Mouse (Mus musculus) ovary, adult 18-20 months (tissue): ENCODE results near the gene Gm28539.
"Not testable (repeated sequence)": the region's sequence is repeated elsewhere in the genome, so short reads cannot be mapped to it uniquely, and the experiment has no call there.

ENCODE experiments used
- DNase-seq: peaks from one replicate; pipeline ENCODE4 v3.0.0; 2022; ENCODE audit warnings: low spot score, mixed read lengths

Gene Gm28539

GRCm38 (mm10) chr16:18969420-18970128 lies 133.2 kb downstream of the Gm28539 start:
- no peak for DNase-seq

- no peak for DNase-seq
These were observed 134.5 kb downstream of the Gm28539 start for GRCm38 (mm10) chr16:18970837-18971236.

GRCm38 (mm10) chr16:18975665-18976064 lies 139.3 kb downstream of the Gm28539 start:
- not testable (repeated sequence) for DNase-seq

GRCm38 (mm10) chr16:18976315-18976714 lies 139.9 kb downstream of the Gm28539 start:
- DNase-seq, result no peak

- DNase-seq, result no peak
These were observed 150.0 kb downstream of the Gm28539 start for GRCm38 (mm10) chr16:18986381-18986780.

GRCm38 (mm10) chr16:18986860-18987259 lies 150.5 kb downstream of the Gm28539 start:
- no peak for DNase-seq

- not testable (repeated sequence) for DNase-seq
These were observed 166.4 kb downstream of the Gm28539 start for GRCm38 (mm10) chr16:19002610-19003389.

GRCm38 (mm10) chr16:19003757-19004156 lies 167.4 kb downstream of the Gm28539 start:
- DNase-seq, result no peak

- DNase-seq, result no peak
These were observed 168.9 kb downstream of the Gm28539 start for GRCm38 (mm10) chr16:19005298-19005697.
